Mouse (Mus musculus) hindbrain, embryonic 11.5 days (tissue): ENCODE data around the gene Psmb9. TPM values are rescaled to one million over a fixed set of nuclear protein-coding genes. Genes with fewer than 3 reads are reported as not detected.

Source experiments
- ATAC-seq: fragments of 200-750 bp; cut with Nextera tagmentation; 2 replicates; pipeline ENCODE4 v1.8.0; 2017; ENCODE audit warnings: mild to moderate bottlenecking, moderate TSS enrichment, moderate library complexity; ENCODE audit not compliant: low FRiP score
- DNase-seq: peaks from one replicate; pipeline ENCODE4 v3.0.0-alpha.2; 2015; ENCODE audit warnings: low spot score
- H3K27ac ChIP-seq: fragments of 300-500 bp; sonication (generic); 2 replicates; pipeline ENCODE4 v1.5.1; 2014; ENCODE audit warnings: mild to moderate bottlenecking, low read depth, low read length
- H3K27me3 ChIP-seq: fragments of 300-500 bp; sonication (generic); 2 replicates; pipeline ENCODE4 v1.6.1; 2014; ENCODE audit warnings: mild to moderate bottlenecking, low read length, moderate library complexity, mixed read lengths; ENCODE audit not compliant: control insufficient read depth, insufficient read depth
- H3K36me3 ChIP-seq: fragments of 300-500 bp; sonication (generic); 2 replicates; pipeline ENCODE4 v1.6.1; 2014; ENCODE audit warnings: mild to moderate bottlenecking, low read length, moderate library complexity, mixed read lengths; ENCODE audit not compliant: control insufficient read depth, insufficient read depth
- H3K4me1 ChIP-seq: fragments of 300-500 bp; sonication (generic); replicated peaks from 2 replicates; pipeline ENCODE4 v1.6.1; 2014; ENCODE audit warnings: low read length, mixed read lengths; ENCODE audit not compliant: control insufficient read depth, insufficient read depth
- H3K4me2 ChIP-seq: fragments of 300-500 bp; sonication (generic); replicated peaks from 2 replicates; pipeline ENCODE4 v1.6.1; 2014; ENCODE audit warnings: mild to moderate bottlenecking, low read depth, low read length
- H3K4me3 ChIP-seq: fragments of 300-500 bp; sonication (generic); 2 replicates; pipeline ENCODE4 v1.5.1; 2014; ENCODE audit warnings: low read depth, low read length
- H3K9ac ChIP-seq: fragments of 300-500 bp; sonication (generic); 2 replicates; pipeline ENCODE4 v1.6.1; 2014; ENCODE audit warnings: low read depth, low read length
- H3K9me3 ChIP-seq: fragments of 300-500 bp; sonication (generic); 2 replicates; pipeline ENCODE4 v1.6.1; 2016; ENCODE audit warnings: low read length; ENCODE audit not compliant: control insufficient read depth
- WGBS: fragments of 180-500 bp; shearing (Covaris S2); extraction: QIAGEN DNeasy Blood & Tissue Kit; methylation state at CpG from one replicate; pipeline ENCODE4 v1.1.7; 2014; 5-methylcytosine and 5-hydroxymethylcytosine counted together
- polyA plus RNA-seq: library from polyadenylated mRNA; unstranded; fragments of >200 nt; fragmentation: Nextera tagmentation; extraction: Ambion mirVana; gene quantifications from 2 replicates; pipeline ENCODE4 v1.2.1, GENCODE M21; 2014

The Psmb9 gene
- polyA plus RNA-seq, 1 experiment from 2014 or later = 0.42 TPM

DNA sequence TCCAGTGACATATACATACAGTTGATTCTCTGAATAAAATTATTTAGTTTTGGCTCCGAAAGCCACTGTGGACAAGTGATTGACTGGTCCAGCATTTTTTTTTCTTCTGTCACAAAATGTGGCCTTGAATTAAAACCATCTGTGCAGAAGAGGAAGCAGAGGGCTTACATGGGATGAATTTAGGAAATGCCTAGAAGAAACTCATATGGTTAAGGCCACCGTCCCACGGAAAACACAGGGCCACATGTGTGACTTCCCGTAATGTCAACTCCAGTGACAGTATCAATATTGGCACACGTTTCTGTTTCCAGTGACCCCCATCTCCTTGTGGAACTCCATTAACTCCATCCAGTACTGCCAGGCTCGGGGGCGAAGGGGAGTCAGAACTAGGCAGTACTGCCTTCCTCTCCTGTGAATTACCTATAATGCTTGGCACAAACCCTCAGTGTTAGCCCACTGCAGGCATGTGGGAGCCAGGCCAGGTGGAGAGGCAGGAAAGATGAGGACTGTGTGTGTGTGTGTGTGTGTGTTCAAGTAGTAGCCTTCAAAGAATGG is 45.0 kb downstream of the Psmb9 start:
- ATAC-seq (no peak), DNase-seq (no peak)
- Histone ChIP-seq H3K9ac (no peak overlapping the region), H3K4me1 (0 out of 2 replicates have a peak, but pooled peaks cover 4% of the 10 kb centered on the region), H3K27me3 (peaks cover 21% of the 10 kb centered on the region), H3K27ac (no peak overlapping the region), H3K36me3 (no peaks in the 10 kb centered on the region), H3K9me3 (no peaks in the 10 kb centered on the region), H3K4me3 (no peak overlapping the region), H3K4me2 (no peak overlapping the region)
- WGBS = 78% methylated on average over 7 of the region's 7 CpGs

DNA sequence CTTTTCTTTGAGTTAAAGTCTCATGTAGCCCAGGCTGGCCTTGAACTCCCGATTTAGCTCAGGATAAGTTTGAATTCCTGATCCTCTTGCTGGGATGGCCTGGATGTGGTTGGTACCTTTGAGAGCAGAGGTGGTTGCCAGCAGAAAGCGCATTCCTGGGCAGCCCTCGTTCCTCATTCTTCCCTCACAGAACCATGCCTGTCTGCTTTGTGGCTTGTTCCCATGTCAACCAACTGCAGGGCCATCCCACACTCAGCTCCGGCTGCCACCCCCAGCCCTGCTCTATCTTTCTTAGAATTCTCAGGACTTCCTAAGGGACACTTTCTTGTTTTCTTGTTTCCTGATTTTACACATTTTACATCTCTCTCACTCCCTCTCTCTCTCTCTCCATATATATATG is 46.1 kb downstream of the Psmb9 start:
- no peak overlapping the region for H3K4me2 ChIP-seq
- 0 out of 2 replicates have a peak, but pooled peaks cover 4% of the 10 kb centered on the region for H3K4me1 ChIP-seq
- H3K27ac ChIP-seq = no peak overlapping the region
- no peak overlapping the region for H3K4me3 ChIP-seq
- peaks cover 25% of the 10 kb centered on the region for H3K27me3 ChIP-seq
- 65% methylated on average over 4 of the region's 4 CpGs for WGBS
- H3K9ac ChIP-seq = no peak overlapping the region
- no peaks in the 10 kb centered on the region for H3K9me3 ChIP-seq
- DNase-seq (no peak), ATAC-seq (no peak)
- H3K36me3 ChIP-seq = no peaks in the 10 kb centered on the region

DNA sequence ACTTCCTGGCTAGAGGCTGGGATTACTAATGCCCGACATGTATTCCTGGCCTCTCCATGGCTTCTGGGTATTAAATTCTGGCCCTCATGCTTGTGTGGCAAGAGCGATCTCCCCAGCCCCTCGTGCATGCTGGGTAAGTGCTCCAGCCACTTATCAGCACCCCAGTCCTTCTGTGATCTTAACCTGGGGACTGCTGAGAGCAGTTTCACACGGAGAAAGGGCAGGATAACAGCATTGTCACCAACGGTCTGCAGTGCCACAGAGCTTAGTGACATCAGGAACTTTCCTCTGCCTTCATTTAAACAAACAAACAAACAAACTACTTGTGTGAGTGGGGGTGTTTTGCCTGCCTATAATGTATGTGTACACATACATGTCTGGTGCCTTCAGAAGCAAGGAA is 47.3 kb downstream of the Psmb9 start:
- H3K4me2 ChIP-seq = no peak overlapping the region
- peaks cover 29% of the 10 kb centered on the region for H3K27me3 ChIP-seq
- H3K27ac ChIP-seq = no peak overlapping the region
- 18% methylated on average over 5 of the region's 5 CpGs for WGBS
- 0 out of 2 replicates have a peak, but pooled peaks cover 6% of the 10 kb centered on the region for H3K4me1 ChIP-seq
- H3K4me3 ChIP-seq = no peak overlapping the region
- DNase-seq = no peak
- no peaks in the 10 kb centered on the region for H3K9me3 ChIP-seq
- H3K36me3 ChIP-seq = no peaks in the 10 kb centered on the region
- no peak for ATAC-seq
- H3K9ac ChIP-seq = no peak overlapping the region

DNA sequence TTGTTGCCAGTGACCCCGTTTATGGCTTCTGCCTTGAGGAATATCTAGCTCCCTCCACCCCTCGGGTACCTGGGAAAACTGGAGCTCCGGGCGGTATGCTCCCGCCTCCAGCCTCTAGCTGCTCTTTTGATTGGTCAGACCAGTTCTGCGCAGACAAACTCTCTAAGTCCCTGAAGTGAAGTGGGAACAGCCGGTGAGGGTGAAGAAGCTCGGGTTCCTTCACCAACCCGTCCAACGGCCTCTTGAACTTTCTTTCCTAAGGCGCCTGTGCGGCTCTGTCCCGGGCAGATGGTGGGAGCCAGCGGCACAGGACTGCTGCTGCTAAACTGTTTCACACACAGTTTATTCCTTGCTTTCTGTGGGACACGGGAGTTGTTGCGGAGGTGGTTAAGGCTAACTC is 48.1 kb downstream of the Psmb9 start:
- Histone ChIP-seq H3K9me3 (no peaks in the 10 kb centered on the region), H3K9ac (no peak overlapping the region), H3K4me3 (peak overlapping the region; percentile 24), H3K4me1 (0 out of 2 replicates have a peak, but pooled peaks cover 6% of the 10 kb centered on the region), H3K36me3 (no peaks in the 10 kb centered on the region), H3K4me2 (peak overlapping the region; percentile 44), H3K27me3 (peaks cover 29% of the 10 kb centered on the region), H3K27ac (no peak overlapping the region)
- peak; percentile 56 for DNase-seq
- no peak for ATAC-seq
- WGBS = under 1% methylated on average over 16 of the region's 16 CpGs

DNA sequence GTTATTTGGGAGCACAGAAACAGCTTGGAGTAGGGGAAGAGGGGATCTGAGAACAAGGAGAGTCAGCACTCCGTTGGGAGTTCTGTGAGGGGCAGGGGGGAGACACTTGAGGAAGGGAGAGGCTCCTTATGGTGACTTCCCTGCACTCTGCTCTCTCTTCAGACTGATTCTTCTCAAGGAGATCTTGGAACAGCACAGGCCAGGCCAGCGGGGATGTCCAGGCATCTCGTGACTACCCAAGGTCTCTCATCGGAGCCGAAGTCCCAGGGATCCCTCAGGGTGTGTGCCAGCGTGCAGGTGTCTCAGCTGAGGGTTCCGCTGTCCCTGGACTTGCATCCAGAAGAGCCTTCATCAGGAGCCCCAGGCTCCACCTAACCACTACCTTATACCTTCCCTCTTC is 48.9 kb downstream of the Psmb9 start:
- no peak overlapping the region for H3K27ac ChIP-seq
- 71% methylated on average over 7 of the region's 7 CpGs for WGBS
- peaks cover 29% of the 10 kb centered on the region for H3K27me3 ChIP-seq
- H3K4me3 ChIP-seq = no peak overlapping the region
- H3K9ac ChIP-seq = no peak overlapping the region
- DNase-seq (no peak), ATAC-seq (no peak)
- no peaks in the 10 kb centered on the region for H3K9me3 ChIP-seq
- H3K4me2 ChIP-seq = no peak overlapping the region
- 0 out of 2 replicates have a peak, but pooled peaks cover 6% of the 10 kb centered on the region for H3K4me1 ChIP-seq
- no peaks in the 10 kb centered on the region for H3K36me3 ChIP-seq

DNA sequence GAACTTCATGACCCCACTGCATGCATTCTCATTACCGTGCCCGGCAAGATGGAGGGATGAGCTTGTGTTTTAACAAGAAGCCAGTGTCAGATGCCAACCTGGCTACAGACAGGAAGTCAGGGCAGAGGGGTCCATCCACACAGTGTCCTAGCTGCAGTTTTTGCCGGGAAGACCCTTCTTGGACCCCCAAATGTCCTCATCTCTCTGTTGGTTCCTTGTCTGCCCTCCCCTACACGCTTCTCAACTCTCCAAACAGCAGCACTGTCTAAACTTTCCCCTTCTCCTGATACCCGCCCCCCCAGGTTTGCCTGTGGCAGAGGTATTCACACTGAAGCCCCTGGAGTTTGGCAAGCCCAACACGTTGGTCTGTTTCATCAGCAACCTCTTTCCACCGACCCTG is 50.0 kb downstream of the Psmb9 start:
- peaks cover 29% of the 10 kb centered on the region for H3K27me3 ChIP-seq
- DNase-seq = no peak
- H3K4me2 ChIP-seq = no peak overlapping the region

DNA sequence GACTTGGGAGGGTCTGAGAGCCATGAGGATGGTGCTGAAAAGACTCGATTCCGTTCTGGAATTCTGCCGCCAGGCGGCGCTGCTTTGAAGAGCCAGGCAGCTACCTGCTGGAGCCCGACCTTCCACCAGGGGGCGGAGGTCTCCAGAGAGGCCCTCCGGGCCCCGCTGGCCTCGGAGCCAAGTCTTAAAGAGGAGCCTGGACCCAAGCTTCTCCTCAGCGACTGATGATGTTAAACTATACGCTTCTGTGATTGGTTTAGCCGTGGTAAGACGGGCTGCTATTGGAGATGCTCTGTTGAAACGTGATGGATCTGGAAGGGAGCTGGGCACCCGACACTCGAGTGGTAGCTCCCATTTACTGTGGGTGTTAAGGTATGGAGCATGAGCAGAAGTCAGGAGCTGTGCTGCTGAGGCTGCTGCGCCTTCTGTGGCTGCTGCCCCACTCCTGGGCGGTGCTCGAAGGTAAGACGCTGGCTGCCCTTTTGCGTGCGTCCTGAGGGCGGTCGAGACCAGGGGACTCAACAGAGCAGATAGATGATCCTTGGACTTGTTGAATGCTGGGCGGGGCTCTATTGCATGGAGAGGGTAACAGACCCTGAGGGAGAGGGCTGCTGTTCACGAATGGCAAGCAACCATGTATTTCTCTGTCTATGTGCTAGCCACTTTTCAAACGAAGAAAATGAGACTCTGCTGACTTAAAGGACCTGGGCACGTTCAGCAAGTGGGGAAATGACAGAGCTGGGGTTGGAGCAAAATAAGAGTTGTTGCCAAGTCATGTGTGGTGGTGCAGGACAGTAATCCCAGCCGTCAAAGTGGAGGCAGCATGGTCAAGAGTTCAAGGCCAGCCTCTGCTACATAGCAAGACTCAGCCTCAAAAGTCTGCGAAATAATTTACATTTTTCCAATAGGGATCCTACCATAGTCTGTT is 52.0 kb downstream of the Psmb9 start:
- no peaks in the 10 kb centered on the region for H3K36me3 ChIP-seq
- H3K9me3 ChIP-seq = no peaks in the 10 kb centered on the region
- 0 out of 2 replicates have a peak, but pooled peaks cover 6% of the 10 kb centered on the region for H3K4me1 ChIP-seq
- H3K4me3 ChIP-seq = peak overlapping the region; percentile 23
- no peak overlapping the region for H3K9ac ChIP-seq
- ATAC-seq (peak; percentile 97), DNase-seq (peak; percentile 100)
- peaks cover 22% of the 10 kb centered on the region for H3K27me3 ChIP-seq
- WGBS = 7% methylated on average over 31 of the region's 31 CpGs
- H3K4me2 ChIP-seq = peak overlapping the region; percentile 71
- H3K27ac ChIP-seq = no peak overlapping the region

More for the DNA sequence above, 50.0 kb downstream of the Psmb9 start:
- no peak for ATAC-seq
- 0 out of 2 replicates have a peak, but pooled peaks cover 6% of the 10 kb centered on the region for H3K4me1 ChIP-seq
- H3K9me3 ChIP-seq = no peaks in the 10 kb centered on the region
- WGBS = 63% methylated on average over 7 of the region's 7 CpGs
- H3K9ac ChIP-seq = no peak overlapping the region
- no peak overlapping the region for H3K27ac ChIP-seq
- H3K36me3 ChIP-seq = no peaks in the 10 kb centered on the region
- no peak overlapping the region for H3K4me3 ChIP-seq

DNA sequence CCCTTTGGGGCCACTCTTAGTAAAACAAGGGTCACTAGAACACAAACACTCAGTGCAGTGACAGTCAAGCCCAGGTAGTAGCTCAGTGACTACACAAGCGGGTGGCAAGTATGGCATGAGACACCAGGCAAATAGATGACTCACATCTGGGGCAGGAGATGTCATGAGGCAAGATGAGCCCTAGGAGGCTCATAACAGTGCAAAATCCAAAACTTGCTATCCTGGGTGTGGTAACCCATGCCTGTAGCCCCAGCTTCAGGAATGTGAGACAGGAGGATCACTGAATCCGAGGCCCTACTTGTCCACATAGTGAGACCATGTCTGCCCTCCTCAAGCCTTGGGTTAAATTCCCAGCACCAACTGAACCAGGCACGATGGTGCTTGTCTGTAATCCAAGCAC is 53.1 kb downstream of the Psmb9 start:
- ATAC-seq (no peak), DNase-seq (no peak)
- no peak overlapping the region for H3K4me2 ChIP-seq
- H3K4me3 ChIP-seq = no peak overlapping the region
- H3K9me3 ChIP-seq = no peaks in the 10 kb centered on the region
- 91% methylated on average over 3 of the region's 3 CpGs for WGBS
- 0 out of 2 replicates have a peak, but pooled peaks cover 3% of the 10 kb centered on the region for H3K4me1 ChIP-seq
- H3K9ac ChIP-seq = no peak overlapping the region
- H3K27me3 ChIP-seq = peaks cover 18% of the 10 kb centered on the region
- H3K27ac ChIP-seq = no peak overlapping the region
- H3K36me3 ChIP-seq = no peaks in the 10 kb centered on the region
